Mouse (Mus musculus) stomach, postnatal 0 days (tissue): ENCODE measurements around the gene Ccm2.

Source experiments
- CTCF ChIP-seq: IDR thresholded peaks from 2 replicates; pipeline ENCODE4 v1.5.1; 2016; ENCODE audit warnings: antibody characterized with exemption, low read depth, mild to moderate bottlenecking, moderate library complexity
- EP300 ChIP-seq: optimal IDR thresholded peaks from 2 replicates; pipeline ENCODE3; 2016; ENCODE audit warnings: antibody characterized with exemption

DNA sequence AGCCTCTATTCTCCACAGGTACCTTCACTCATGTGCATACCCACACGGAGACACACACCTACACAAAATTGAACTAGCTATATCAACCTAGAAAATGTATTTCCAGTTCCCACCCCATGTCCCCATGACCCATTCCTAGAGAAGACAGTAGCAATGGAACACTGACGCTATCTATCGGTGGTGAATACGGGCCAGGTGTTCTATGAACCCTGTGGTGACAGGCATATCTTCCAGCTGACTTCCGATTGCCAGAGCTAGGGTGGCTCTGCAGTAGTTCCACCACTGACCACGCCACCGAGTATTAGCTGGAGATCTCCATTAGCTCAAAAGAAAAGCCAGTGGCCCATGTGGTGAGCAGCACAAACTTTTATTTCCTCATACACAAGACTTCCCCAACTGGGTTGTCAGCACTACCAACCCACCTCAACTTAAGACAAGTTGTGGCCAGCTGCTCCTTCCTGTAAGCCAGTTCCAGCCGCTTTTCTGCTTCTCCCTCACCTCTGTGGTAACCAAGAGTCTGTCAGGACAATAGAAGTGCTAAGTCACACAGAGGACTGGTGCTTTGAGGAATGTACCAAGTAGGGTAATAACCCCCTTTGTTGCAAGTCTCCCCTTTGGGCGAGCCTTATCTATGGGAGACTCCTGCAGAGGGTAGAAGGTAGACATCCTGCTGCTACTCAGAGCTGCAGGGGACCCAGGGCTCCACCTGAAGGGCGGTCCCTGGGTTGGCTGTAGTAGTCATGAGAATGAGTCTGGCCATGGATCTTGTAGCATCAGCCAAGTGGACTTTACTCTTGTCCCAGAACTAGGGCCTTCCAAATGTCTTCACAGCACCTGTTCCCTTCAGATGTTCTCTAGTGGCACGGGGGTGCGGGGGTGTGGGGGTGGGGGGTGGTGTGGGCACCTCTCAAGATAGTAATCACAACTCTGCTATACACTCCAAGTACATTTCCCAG is 68.8 kb downstream of the Ccm2 start:
- TF ChIP-seq CTCF (no peak), EP300 (no peak)
